Mouse (Mus musculus) brain, embryonic 14.5 days (tissue): ENCODE measurements at regions not wholly inside any gene's neighbourhood (a gene's known extent, or its start where the extent isn't known, plus 50 kb on each side); places are given as distances from the start of the nearest gene placed in this dataset.
A peak's percentile ranks its signal among the peaks of the same experiment; 100 is the strongest.

Source experiments
- DNase-seq: peaks from one replicate; pipeline ENCODE4 v3.0.0-alpha.2; 2011; ENCODE audit warnings: low read depth
- CTCF ChIP-seq: fragments of 200-500 bp; IDR thresholded peaks from 2 replicates; pipeline ENCODE4 v1.5.1; 2012; ENCODE audit warnings: inconsistent platforms, mild to moderate bottlenecking, moderate library complexity, borderline replicate concordance; ENCODE audit not compliant: insufficient read depth, insufficient read length; ENCODE audit errors: extremely low read depth
- POLR2A ChIP-seq: fragments of 200-500 bp; IDR thresholded peaks from 2 replicates; pipeline ENCODE4 v1.6.1; 2012; ENCODE audit warnings: mild to moderate bottlenecking, inconsistent platforms, borderline replicate concordance; ENCODE audit not compliant: poor library complexity, insufficient read depth, insufficient read length, severe bottlenecking; ENCODE audit errors: extremely low read depth

DNA sequence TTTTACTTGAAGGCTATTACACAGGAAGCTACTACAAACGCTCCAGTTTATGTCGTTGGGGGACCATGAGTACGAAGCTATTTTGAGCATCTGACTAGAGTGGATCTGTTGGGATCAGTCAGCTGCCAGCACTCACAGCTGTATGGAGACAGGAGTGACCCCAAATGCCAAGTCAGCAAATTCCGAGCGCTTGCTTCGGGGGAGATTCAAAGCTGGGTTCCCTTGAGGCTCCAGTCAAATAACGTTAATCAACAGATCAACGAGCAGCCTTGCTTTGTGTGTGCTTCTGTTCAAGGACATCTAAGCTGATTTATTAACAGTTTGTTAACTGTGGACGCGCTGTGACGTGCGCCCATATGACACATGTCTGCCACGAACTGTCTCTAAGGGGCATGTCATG is 349.5 kb downstream of the Ajap1 start:
- DNase-seq: peak; percentile 47
- TF ChIP-seq POLR2A: no peak
- TF ChIP-seq CTCF: no peak

DNA sequence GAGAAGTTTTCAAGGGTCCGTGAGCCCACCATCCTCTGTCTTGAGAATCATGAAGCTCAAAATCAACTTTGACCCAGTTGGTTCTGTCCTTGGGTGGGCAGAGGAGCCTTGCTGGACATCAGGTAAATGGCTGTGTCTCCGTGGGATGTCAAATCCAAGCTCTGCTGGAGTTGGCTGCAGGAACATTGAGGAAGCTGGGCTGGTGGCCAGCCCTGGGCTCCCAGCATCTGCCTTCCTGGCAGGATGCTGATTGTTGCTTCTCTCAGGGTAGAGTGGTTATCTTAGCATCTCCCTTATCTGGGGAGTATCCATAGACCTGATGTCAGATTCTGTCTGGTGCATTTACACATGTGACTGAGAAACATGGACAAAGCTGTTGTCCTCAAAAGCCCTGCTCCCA is 353.3 kb downstream of the Ajap1 start:
- peak; percentile 46 for DNase-seq
- TF ChIP-seq CTCF (no peak), POLR2A (no peak)

DNA sequence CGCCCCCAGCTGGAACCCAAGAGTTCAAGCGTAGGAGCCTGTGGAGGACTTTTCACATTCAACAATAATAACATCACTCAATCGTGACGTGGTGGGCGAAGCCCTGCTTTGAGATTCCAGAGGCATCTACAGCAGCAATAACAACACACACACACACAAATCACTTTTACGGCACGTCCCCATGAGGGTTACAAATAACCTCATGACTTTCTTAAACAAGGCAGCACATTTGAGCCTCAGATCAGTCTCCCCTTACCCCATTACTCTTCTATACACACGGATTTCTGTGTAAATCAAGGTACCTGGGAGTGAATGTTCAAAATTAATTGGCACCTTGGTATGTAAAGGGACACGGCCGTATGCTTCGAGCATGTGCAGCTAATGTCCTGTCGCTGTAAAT is 354.4 kb downstream of the Ajap1 start:
- DNase-seq: no peak
- TF ChIP-seq CTCF (no peak), POLR2A (no peak)

DNA sequence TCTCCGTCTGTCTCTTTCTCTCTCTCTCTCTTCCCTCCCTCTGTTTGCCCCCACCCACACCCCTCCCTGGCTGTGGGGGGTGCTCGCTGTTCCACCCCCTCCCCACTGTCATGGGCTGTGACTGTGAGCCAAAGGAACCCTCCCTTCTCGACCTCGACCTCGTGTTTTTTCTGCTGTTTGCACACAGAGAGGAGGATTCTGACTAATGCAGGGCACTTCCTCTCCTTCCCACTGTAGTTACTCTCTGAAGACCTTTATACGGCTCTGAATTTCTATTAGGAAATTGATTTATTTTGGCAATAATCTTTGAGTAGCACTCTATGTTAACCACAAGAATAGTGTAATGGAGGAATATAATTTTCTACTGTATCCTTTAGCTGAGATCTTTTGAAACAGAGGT is 362.1 kb downstream of the Ajap1 start:
- no peak for DNase-seq
- TF ChIP-seq CTCF: no peak

DNA sequence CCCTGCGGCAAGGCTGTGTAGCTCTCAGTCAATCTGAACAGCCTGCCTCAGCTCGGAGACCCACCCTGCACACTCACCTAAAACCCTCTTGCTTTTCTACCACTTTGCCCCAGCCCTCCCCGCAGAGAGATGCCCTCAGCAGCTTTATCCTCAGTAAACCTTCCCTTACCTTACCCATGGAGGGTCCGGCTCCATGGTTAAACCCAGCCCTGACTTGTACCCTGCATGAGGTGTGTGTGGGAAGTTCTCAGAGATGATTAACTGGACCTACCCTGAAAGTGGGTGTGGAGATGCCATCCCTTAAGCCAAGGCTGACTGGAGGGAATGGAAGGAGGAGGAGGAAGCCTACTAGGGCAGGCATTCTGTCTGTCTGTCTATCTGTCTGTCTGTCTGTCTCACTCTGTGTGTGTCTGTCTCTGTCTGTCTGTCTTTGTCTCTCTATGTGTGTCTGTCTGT is 362.9 kb downstream of the Ajap1 start:
- no peak for TF ChIP-seq POLR2A
- TF ChIP-seq CTCF: no peak
- DNase-seq: no peak

DNA sequence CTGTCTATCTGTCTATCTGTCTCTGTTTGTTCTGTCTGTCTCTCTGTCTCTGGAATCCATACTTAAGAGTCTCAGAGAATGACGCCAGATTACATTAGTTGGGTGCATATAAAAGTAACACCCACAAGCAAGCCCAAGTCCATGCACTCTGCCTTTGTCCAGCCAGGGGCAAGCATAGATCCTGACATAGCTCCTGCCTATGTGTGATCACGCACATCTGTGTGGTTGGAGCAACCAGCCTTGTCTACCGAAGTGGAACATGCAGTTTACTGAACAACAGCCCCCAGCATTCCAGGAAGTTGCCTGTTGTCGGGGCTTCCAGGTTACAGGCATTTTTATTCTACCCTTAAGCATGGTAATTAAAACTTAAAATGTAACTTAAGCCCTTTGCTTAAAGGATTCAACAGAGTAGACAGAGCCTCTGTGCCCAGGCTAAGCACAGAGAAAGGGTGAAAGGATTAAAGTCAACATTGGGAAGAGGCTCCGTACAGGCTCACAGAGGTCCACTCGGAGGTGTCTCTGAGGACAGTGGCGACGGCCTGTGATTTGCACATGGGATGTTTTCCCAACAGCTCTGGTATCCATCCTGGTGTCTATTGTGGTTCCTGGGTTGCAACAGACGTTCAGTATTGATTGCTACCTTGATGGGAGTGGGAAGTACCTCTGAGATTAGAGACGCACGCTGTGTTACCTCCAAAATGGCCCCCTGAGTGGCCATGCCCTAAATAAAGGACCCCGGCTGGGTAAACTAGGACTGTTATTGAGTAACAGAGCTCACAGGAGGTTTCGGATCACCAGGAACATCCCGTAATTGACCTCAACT is 363.6 kb downstream of the Ajap1 start:
- no peak for DNase-seq
- TF ChIP-seq POLR2A (no peak), CTCF (no peak)

DNA sequence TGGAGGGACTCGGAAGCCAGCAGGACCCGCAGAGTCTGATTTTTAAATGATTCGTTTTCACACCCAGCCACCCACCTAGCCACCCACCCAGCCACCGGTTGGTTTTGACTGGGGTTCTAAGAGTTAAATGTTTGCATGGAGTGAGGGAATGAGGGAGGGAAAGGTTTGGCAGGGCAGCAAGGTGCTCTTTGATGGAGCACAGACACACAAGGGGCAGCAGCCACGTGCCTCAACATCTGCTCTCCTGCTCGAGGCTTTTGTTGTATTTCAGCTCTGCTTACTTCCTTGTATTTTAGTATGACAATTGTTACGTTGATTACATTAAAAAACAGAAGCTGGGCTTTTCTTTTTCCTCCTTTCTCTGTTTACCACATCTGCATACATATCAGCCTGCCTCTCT is 367.6 kb downstream of the Ajap1 start:
- no peak for TF ChIP-seq POLR2A
- no peak for TF ChIP-seq CTCF
- DNase-seq: peak; percentile 43

DNA sequence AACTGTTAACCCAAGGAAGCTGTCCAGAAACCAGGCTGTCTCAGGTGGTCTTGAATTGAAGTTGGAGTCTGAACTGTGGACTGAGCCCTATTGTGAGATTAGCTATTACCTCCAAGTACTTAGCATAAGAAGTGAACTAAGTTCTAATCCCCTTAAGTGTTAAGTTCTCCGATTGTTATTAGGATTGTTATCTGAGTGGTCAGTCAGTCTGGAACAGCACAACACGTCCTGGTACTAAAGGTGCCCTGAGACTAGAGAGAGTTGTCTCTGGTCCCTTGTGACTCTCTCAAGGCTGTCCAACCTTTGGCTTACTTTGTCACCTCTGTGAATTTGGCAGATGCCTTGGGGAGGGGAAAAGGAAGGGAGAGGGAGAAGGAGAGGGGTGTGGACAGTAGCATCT is 369.0 kb downstream of the Ajap1 start:
- no peak for DNase-seq
- TF ChIP-seq POLR2A (no peak), CTCF (no peak)

DNA sequence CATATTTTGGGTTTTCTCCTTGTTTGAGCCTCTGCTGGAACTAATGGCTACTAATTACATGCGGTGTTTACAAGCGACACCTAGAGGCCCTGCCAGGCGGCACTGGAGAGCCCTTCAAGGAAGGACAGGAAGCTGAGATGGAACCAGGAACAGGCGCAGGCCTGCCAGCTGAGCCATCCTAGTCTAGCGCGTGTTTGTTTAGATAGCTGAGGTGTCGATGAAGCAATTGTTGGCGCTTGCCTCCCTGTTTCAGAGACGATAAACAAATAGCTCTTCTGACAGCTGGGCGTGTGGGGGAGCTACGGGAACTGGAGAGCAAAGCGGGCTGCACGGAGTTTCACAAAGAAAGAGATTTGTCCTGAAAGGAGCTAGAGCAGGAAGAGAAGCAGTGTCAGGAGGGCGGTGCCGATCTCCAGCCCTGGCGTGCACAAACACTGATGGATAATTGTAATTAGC is 372.3 kb downstream of the Ajap1 start:
- peak; percentile 90 for DNase-seq
- TF ChIP-seq CTCF (peak; percentile 45), POLR2A (no peak)

DNA sequence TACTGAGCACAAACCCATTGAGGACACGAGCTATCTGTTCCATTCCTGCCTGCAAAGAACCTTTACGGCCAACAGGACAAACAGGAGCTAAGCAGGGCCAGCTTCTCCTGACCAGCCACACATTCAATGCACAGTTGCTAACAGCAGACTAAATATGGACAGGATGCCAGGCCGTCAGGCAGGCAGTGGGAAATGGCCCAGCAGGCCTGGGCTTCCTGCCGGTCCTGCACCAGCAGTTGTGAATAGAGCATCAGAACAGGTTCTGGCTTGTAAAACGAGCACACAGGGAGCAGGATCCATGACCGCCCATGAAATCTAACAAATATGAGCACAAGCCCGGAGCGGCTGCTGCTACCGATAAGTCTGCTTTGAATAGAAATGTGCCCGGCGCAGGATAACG is 384.0 kb downstream of the Ajap1 start:
- DNase-seq: peak; percentile 35
- TF ChIP-seq CTCF (no peak), POLR2A (no peak)

DNA sequence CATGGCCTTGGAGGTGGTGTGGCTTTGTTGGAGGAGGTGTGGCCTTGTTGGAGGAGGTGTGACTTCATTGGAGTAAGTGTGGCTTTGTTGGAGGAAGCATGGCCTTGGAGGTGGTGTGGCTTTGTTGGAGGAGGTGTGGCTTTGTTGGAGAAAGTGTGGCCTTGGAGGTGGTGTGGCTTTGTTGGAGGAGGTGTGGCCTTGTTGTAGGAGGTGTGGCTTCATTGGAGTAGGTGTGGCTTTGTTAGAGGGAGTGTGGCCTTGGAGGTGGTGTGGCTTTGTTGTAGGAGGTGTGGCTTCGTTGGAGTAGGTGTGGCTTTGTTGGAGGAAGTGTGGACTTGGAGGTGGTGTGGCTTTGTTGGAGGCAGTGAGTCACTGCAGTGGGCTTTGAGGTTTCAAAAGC is 385.0 kb downstream of the Ajap1 start:
- DNase-seq: no peak
- TF ChIP-seq POLR2A: no peak
- no peak for TF ChIP-seq CTCF

DNA sequence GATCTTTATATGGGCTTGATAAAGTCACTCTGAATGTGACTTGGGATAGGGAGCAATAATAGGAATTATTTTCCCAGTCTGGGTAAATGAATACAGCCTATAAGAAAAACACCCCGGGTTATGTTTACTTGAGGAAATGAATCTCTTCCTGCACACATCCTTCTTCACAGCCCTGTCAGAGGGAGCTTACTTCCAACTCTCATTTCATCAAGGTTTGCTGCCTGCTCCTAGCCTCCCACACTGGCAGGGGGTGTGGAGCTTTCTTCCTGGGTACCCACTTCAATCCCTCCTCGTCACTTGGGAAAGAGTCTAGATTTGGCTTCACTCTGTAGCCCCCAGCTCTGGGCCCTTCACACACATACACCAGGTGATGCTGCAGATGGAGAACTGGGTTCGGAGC is 389.5 kb downstream of the Ajap1 start:
- no peak for TF ChIP-seq POLR2A
- TF ChIP-seq CTCF: no peak

More for the DNA sequence above, 389.5 kb downstream of the Ajap1 start:
- DNase-seq: no peak
